Mouse (Mus musculus): ENCODE measurements around the gene Acsm5.
"Not testable (repeated sequence)": the region's sequence is repeated elsewhere in the genome, so short reads cannot be mapped to it uniquely, and the experiment has no call there.

Gene Acsm5

GRCm38 (mm10) chr7:119545572-119545971, 26.3 kb downstream of the Acsm5 start:
- DNase-seq (ENCODE audit: low spot score in 2 of 2), result no peak

- DNase-seq (ENCODE audit: low spot score in 2 of 2), result no peak
Observed at GRCm38 (mm10) chr7:119550471-119551222, 31.4 kb downstream of the Acsm5 start.

GRCm38 (mm10) chr7:119554040-119554439, 34.8 kb downstream of the Acsm5 start, which contains the start of gene Acsm2:
Acsm2 (plus strand) TSS chr7:119554340.
- DNase-seq (ENCODE audit: low spot score in 2 of 2), result no peak

GRCm38 (mm10) chr7:119559789-119560451, 40.7 kb downstream of the Acsm5 start:
- no peak for DNase-seq (ENCODE audit: low spot score in 2 of 2)

GRCm38 (mm10) chr7:119560452-119560835, 41.2 kb downstream of the Acsm5 start:
- no peak for DNase-seq (ENCODE audit: low spot score in 2 of 2)

GRCm38 (mm10) chr7:119561441-119561840, 42.2 kb downstream of the Acsm5 start:
- DNase-seq (ENCODE audit: low spot score in 2 of 2), result no peak

- DNase-seq (ENCODE audit: low spot score in 2 of 2), result not testable (repeated sequence)
Observed at GRCm38 (mm10) chr7:119562476-119562875, 43.2 kb downstream of the Acsm5 start.

GRCm38 (mm10) chr7:119594530-119595107, 75.4 kb downstream of the Acsm5 start:
- DNase-seq (ENCODE audit: low spot score in 2 of 2), result no peak
